Mouse (Mus musculus): Measurements from ENCODE around the gene Snap47. TPM values are rescaled to one million over a fixed set of nuclear protein-coding genes. Genes with fewer than 3 reads are reported as not detected.
A peak's percentile ranks its signal among the peaks of the same experiment; 100 is the strongest.
"Not testable (repeated sequence)": the region's sequence is repeated elsewhere in the genome, so short reads cannot be mapped to it uniquely, and the experiment has no call there.

The Snap47 gene
- polyA plus RNA-seq, 1 experiment = 70.4 TPM

GRCm38 (mm10) chr11:59377999-59378398, 73.0 kb downstream of the Snap47 start:
- Histone ChIP-seq H3K4me3 (ENCODE audit: low read depth, low read length) (no peak overlapping the region), H3K27ac (ENCODE audit: insufficient read depth, low read length) (no peak overlapping the region), H3K4me1 (ENCODE audit: control insufficient read depth, insufficient read depth, low read length) (no peaks in the 10 kb centered on the region), H3K36me3 (ENCODE audit: control insufficient read depth, insufficient read depth, low read length, poor library complexity, severe bottlenecking) (no peaks in the 10 kb centered on the region), H3K9me3 (replicated peaks; ENCODE audit: control insufficient read depth, insufficient read depth, low read length, poor library complexity, severe bottlenecking) (no peaks in the 10 kb centered on the region; the same call in 1 of the 2 replicates), H3K9ac (ENCODE audit: low read depth, poor library complexity, severe bottlenecking) (no peak overlapping the region), H3K27me3 (ENCODE audit: control insufficient read depth, insufficient read depth, low read length, poor library complexity, severe bottlenecking) (no peaks in the 10 kb centered on the region)
- TF ChIP-seq EP300 (IDR thresholded peaks at IDR 0.05; ENCODE audit: insufficient read depth, low read depth, low read length) (no peak), CTCF (IDR thresholded peaks at IDR 0.05; ENCODE audit: low read depth, low read length) (no peak), POLR2A (IDR thresholded peaks at IDR 0.05; ENCODE audit: insufficient read depth, low read length) (no peak)

GRCm38 (mm10) chr11:59375475-59375874, 75.5 kb downstream of the Snap47 start, which contains the start of gene Prss38:
TSS of gene Prss38 (minus strand) at chr11:59375657.
- H3K27ac ChIP-seq (ENCODE audit: insufficient read depth, low read length) = no peak within 1 kb of the TSS
- no peaks in the 10 kb centered on the region; the same call in 1 of the 2 replicates for H3K9me3 ChIP-seq (replicated peaks; ENCODE audit: control insufficient read depth, insufficient read depth, low read length, poor library complexity, severe bottlenecking)
- no peak for TF ChIP-seq EP300 (IDR thresholded peaks at IDR 0.05; ENCODE audit: insufficient read depth, low read depth, low read length)
- no peak for TF ChIP-seq POLR2A (IDR thresholded peaks at IDR 0.05; ENCODE audit: insufficient read depth, low read length)
- peak; percentile 76 for TF ChIP-seq CTCF (IDR thresholded peaks at IDR 0.05; ENCODE audit: low read depth, low read length)
- no peaks in the 10 kb centered on the region for H3K27me3 ChIP-seq (ENCODE audit: control insufficient read depth, insufficient read depth, low read length, poor library complexity, severe bottlenecking)
- no peak within 1 kb of the TSS for H3K9ac ChIP-seq (ENCODE audit: low read depth, poor library complexity, severe bottlenecking)
- no peaks in the 10 kb centered on the region for H3K36me3 ChIP-seq (ENCODE audit: control insufficient read depth, insufficient read depth, low read length, poor library complexity, severe bottlenecking)
- peak within 1 kb of the TSS; percentile 22; the same call in 1 of the 2 replicates for H3K4me3 ChIP-seq (ENCODE audit: low read depth, low read length)
- H3K4me1 ChIP-seq (ENCODE audit: control insufficient read depth, insufficient read depth, low read length) = no peaks in the 10 kb centered on the region

- H3K9ac ChIP-seq (ENCODE audit: low read depth, poor library complexity, severe bottlenecking) = no peak overlapping the region
- no peak overlapping the region for H3K27ac ChIP-seq (ENCODE audit: insufficient read depth, low read length)
- no peaks in the 10 kb centered on the region for H3K9me3 ChIP-seq (replicated peaks; ENCODE audit: control insufficient read depth, insufficient read depth, low read length, poor library complexity, severe bottlenecking)
- H3K4me1 ChIP-seq (ENCODE audit: control insufficient read depth, insufficient read depth, low read length) = no peaks in the 10 kb centered on the region
- no peaks in the 10 kb centered on the region for H3K36me3 ChIP-seq (ENCODE audit: control insufficient read depth, insufficient read depth, low read length, poor library complexity, severe bottlenecking)
- H3K27me3 ChIP-seq (ENCODE audit: control insufficient read depth, insufficient read depth, low read length, poor library complexity, severe bottlenecking) = no peaks in the 10 kb centered on the region
- no peak overlapping the region for H3K4me3 ChIP-seq (ENCODE audit: low read depth, low read length)
- no peak for TF ChIP-seq CTCF (IDR thresholded peaks at IDR 0.05; ENCODE audit: low read depth, low read length)
These were observed 81.1 kb downstream of the Snap47 start for GRCm38 (mm10) chr11:59369848-59370247.

GRCm38 (mm10) chr11:59367955-59368354, 83.0 kb downstream of the Snap47 start:
- not testable (repeated sequence) for H3K4me1 ChIP-seq (ENCODE audit: control insufficient read depth, insufficient read depth, low read length); H3K9ac ChIP-seq (ENCODE audit: low read depth, poor library complexity, severe bottlenecking); H3K27me3 ChIP-seq (ENCODE audit: control insufficient read depth, insufficient read depth, low read length, poor library complexity, severe bottlenecking); H3K27ac ChIP-seq (ENCODE audit: insufficient read depth, low read length); H3K9me3 ChIP-seq (replicated peaks; ENCODE audit: control insufficient read depth, insufficient read depth, low read length, poor library complexity, severe bottlenecking); H3K4me3 ChIP-seq (ENCODE audit: low read depth, low read length); H3K36me3 ChIP-seq (ENCODE audit: control insufficient read depth, insufficient read depth, low read length, poor library complexity, severe bottlenecking)

GRCm38 (mm10) chr11:59366633-59367032, 84.4 kb downstream of the Snap47 start:
- H3K9me3 ChIP-seq (replicated peaks; ENCODE audit: control insufficient read depth, insufficient read depth, low read length, poor library complexity, severe bottlenecking) = no peaks in the 10 kb centered on the region
- H3K4me1 ChIP-seq (ENCODE audit: control insufficient read depth, insufficient read depth, low read length) = no peaks in the 10 kb centered on the region
- H3K27me3 ChIP-seq (ENCODE audit: control insufficient read depth, insufficient read depth, low read length, poor library complexity, severe bottlenecking) = no peaks in the 10 kb centered on the region
- TF ChIP-seq CTCF (IDR thresholded peaks at IDR 0.05; ENCODE audit: low read depth, low read length) (peak; percentile 66), EP300 (IDR thresholded peaks at IDR 0.05; ENCODE audit: insufficient read depth, low read depth, low read length) (no peak), POLR2A (IDR thresholded peaks at IDR 0.05; ENCODE audit: insufficient read depth, low read length) (no peak)
- H3K9ac ChIP-seq (ENCODE audit: low read depth, poor library complexity, severe bottlenecking) = no peak overlapping the region
- no peak overlapping the region for H3K4me3 ChIP-seq (ENCODE audit: low read depth, low read length)
- H3K27ac ChIP-seq (ENCODE audit: insufficient read depth, low read length) = no peak overlapping the region
- H3K36me3 ChIP-seq (ENCODE audit: control insufficient read depth, insufficient read depth, low read length, poor library complexity, severe bottlenecking) = no peaks in the 10 kb centered on the region

- TF ChIP-seq EP300 (IDR thresholded peaks at IDR 0.05; ENCODE audit: insufficient read depth, low read depth, low read length) (no peak), CTCF (IDR thresholded peaks at IDR 0.05; ENCODE audit: low read depth, low read length) (no peak), POLR2A (IDR thresholded peaks at IDR 0.05; ENCODE audit: insufficient read depth, low read length) (no peak)
- Histone ChIP-seq H3K4me1 (ENCODE audit: control insufficient read depth, insufficient read depth, low read length) (no peaks in the 10 kb centered on the region), H3K9ac (ENCODE audit: low read depth, poor library complexity, severe bottlenecking) (no peak overlapping the region), H3K36me3 (ENCODE audit: control insufficient read depth, insufficient read depth, low read length, poor library complexity, severe bottlenecking) (no peaks in the 10 kb centered on the region), H3K27me3 (ENCODE audit: control insufficient read depth, insufficient read depth, low read length, poor library complexity, severe bottlenecking) (no peaks in the 10 kb centered on the region), H3K27ac (ENCODE audit: insufficient read depth, low read length) (no peak overlapping the region), H3K4me3 (ENCODE audit: low read depth, low read length) (no peak overlapping the region), H3K9me3 (replicated peaks; ENCODE audit: control insufficient read depth, insufficient read depth, low read length, poor library complexity, severe bottlenecking) (no peaks in the 10 kb centered on the region)
These were observed 85.0 kb downstream of the Snap47 start for GRCm38 (mm10) chr11:59366031-59366430.

All from ES-Bruce4 (cell line).